Mouse (Mus musculus) midbrain, postnatal 0 days (tissue): ENCODE measurements around the gene Mt3. TPM values are rescaled to one million over a fixed set of nuclear protein-coding genes. Genes with fewer than 3 reads are reported as not detected.
"Not testable (repeated sequence)": the region's sequence is repeated elsewhere in the genome, so short reads cannot be mapped to it uniquely, and the experiment has no call there.

Experiments used
- ATAC-seq: fragments of 200-750 bp; cut with Nextera tagmentation; 2 replicates; pipeline ENCODE4 v1.8.0; 2017; ENCODE audit warnings: moderate number of reproducible peaks, mild to moderate bottlenecking, moderate TSS enrichment, moderate library complexity; ENCODE audit not compliant: low FRiP score
- DNase-seq: peaks from one replicate; pipeline ENCODE4 v3.0.0-alpha.2; 2015; ENCODE audit warnings: low spot score
- H3K27ac ChIP-seq: fragments of 300-500 bp; sonication (generic); 2 replicates; pipeline ENCODE4 v1.5.1; 2014; ENCODE audit warnings: low read depth, mild to moderate bottlenecking, low read length, mixed read lengths
- H3K27me3 ChIP-seq: fragments of 300-500 bp; sonication (generic); 2 replicates; pipeline ENCODE4 v1.6.1; 2014; ENCODE audit warnings: low read length, control low read depth, mixed read lengths; ENCODE audit not compliant: insufficient read depth
- H3K36me3 ChIP-seq: fragments of 300-500 bp; sonication (generic); 2 replicates; pipeline ENCODE4 v1.6.1; 2014; ENCODE audit warnings: low read length, control low read depth, mixed read lengths; ENCODE audit not compliant: insufficient read depth
- H3K4me1 ChIP-seq: fragments of 300-500 bp; sonication (generic); 2 replicates; pipeline ENCODE4 v1.6.1; 2014; ENCODE audit warnings: mild to moderate bottlenecking, control low read depth, antibody characterized with exemption, low read length, mixed read lengths; ENCODE audit not compliant: insufficient read depth
- H3K4me2 ChIP-seq: fragments of 300-500 bp; sonication (generic); 2 replicates; pipeline ENCODE4 v1.6.1; 2014; ENCODE audit warnings: low read depth, mild to moderate bottlenecking, low read length, mixed read lengths; ENCODE audit not compliant: poor library complexity, severe bottlenecking
- H3K4me3 ChIP-seq: fragments of 300-500 bp; sonication (generic); 2 replicates; pipeline ENCODE4 v1.5.1; 2014; ENCODE audit warnings: low read depth, mild to moderate bottlenecking, low read length, moderate library complexity
- H3K9ac ChIP-seq: fragments of 300-500 bp; sonication (generic); replicated peaks from 2 replicates; pipeline ENCODE4 v1.6.1; 2014; ENCODE audit warnings: mild to moderate bottlenecking, low read length, moderate library complexity, mixed read lengths; ENCODE audit not compliant: poor library complexity, severe bottlenecking
- H3K9me3 ChIP-seq: fragments of 300-500 bp; sonication (generic); 2 replicates; pipeline ENCODE4 v1.6.1; 2016; ENCODE audit warnings: low read length, control low read depth
- CTCF ChIP-seq: IDR thresholded peaks from 2 replicates; pipeline ENCODE4 v1.5.1; 2016; ENCODE audit warnings: antibody characterized with exemption, mild to moderate bottlenecking
- WGBS: fragments of 180-500 bp; shearing (Covaris S2); extraction: QIAGEN DNeasy Blood & Tissue Kit; methylation state at CpG from one replicate; pipeline ENCODE4 v1.1.7; 2014; 5-methylcytosine and 5-hydroxymethylcytosine counted together
- polyA plus RNA-seq: library from polyadenylated mRNA; unstranded; fragments of >200 nt; fragmentation: Nextera tagmentation; extraction: Ambion mirVana; gene quantifications from 2 replicates; pipeline ENCODE4 v1.2.1, GENCODE M21; 2015
- total RNA-seq: library from RNA; depleted of rRNA; stranded (reverse); fragments of >200 nt; gene quantifications from 2 replicates; pipeline ENCODE4 v1.2.3, GENCODE M21; 2014

The Mt3 gene
- total and polyA plus RNA-seq, 2 experiments from 2014 or later, result 314 to 599 TPM

DNA sequence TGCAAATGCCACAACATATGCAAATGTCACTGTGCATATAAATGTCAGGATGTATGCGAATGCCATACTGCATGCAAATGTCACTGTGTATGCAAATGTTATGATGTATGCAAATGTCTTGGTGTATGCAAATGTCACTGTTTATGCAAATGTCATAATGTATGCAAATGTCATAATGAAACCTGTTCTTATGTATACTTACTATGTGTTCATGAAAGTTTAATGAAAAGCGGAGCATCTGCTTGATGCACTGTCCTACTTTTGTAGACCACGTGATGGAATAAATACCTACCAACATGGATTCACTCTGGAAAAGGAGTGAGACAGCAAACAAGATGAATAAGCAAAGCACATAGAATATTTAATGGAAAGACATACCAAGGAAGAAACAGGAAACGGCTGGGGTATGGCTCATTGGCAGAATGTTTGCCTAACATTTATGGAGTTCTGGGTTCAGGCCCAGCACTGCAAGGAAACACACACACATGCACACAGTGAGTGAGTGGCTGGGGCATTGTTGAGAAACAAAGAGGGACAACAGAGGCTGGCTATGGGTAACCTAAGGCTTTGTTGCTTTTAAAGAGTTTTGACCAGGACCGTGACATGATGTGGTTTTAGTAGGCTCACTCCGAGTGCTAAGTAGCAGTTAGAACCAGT is 23.1 kb upstream of the Mt3 start:
- 70% methylated on average over 6 of the region's 6 CpGs for WGBS
- ATAC-seq (no peak), DNase-seq (no peak)
- H3K27me3 ChIP-seq, result no peaks in the 10 kb centered on the region
- H3K9me3 ChIP-seq, result no peaks in the 10 kb centered on the region
- no peaks in the 10 kb centered on the region for H3K4me1 ChIP-seq
- no peak for TF ChIP-seq CTCF
- no peak overlapping the region for H3K4me3 ChIP-seq
- no peak overlapping the region for H3K4me2 ChIP-seq
- H3K27ac ChIP-seq, result no peak overlapping the region
- H3K9ac ChIP-seq, result no peak overlapping the region
- no peaks in the 10 kb centered on the region for H3K36me3 ChIP-seq

DNA sequence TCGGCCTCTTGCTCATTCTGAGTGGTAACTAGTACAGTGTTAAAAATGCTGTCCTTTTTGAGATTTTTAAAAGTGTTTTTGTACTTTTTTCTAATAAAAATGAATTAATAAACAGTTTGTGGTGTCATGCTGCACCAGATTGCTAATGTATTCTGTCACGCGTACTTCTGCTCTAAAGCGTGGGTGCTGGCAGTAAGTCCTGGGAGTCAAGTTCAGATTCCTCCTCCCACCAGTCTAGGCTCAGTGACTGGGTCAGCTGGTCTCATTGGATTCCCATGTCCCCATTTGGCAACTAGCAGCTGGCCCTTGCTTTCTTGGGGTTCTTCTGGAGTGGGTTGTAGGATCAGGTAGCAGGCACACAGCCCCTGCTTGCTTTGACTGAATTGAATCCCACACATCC is 22.3 kb upstream of the Mt3 start:
- Histone ChIP-seq H3K4me3 (no peak overlapping the region), H3K4me2 (no peak overlapping the region), H3K9ac (no peak overlapping the region), H3K27ac (no peak overlapping the region), H3K27me3 (no peaks in the 10 kb centered on the region), H3K9me3 (no peaks in the 10 kb centered on the region), H3K4me1 (no peaks in the 10 kb centered on the region), H3K36me3 (no peaks in the 10 kb centered on the region)
- TF ChIP-seq CTCF, result no peak
- 85% methylated on average over 4 of the region's 4 CpGs for WGBS
- ATAC-seq (no peak), DNase-seq (no peak)

DNA sequence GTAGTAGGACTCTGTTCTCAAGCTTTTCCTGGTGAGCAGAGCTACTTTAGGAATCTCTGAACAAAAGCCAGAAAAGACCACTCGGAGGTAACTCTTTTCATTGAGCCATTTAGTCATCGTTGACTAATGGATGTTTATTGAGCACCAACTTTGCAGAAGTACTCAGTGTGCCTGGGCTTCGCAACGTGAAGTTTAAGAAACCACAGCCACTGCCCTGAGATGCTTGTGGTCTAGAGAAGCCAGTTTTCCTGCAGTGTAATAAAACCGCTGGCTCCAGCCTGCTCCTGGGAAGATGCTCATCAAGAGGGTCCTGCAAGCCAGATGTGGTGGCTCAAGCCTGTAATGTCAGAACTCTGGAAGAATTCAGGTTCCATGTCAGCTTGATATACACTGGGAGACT is 20.3 kb upstream of the Mt3 start:
- Histone ChIP-seq H3K4me2 (no peak overlapping the region), H3K27me3 (no peaks in the 10 kb centered on the region), H3K4me3 (no peak overlapping the region), H3K9ac (no peak overlapping the region), H3K36me3 (no peaks in the 10 kb centered on the region), H3K4me1 (no peaks in the 10 kb centered on the region), H3K27ac (no peak overlapping the region), H3K9me3 (no peaks in the 10 kb centered on the region)
- TF ChIP-seq CTCF, result no peak
- no peak for DNase-seq
- ATAC-seq, result no peak
- 77% methylated on average over 5 of the region's 5 CpGs for WGBS

- H3K36me3 ChIP-seq, DNase-seq, H3K9me3 ChIP-seq, H3K9ac ChIP-seq, H3K27ac ChIP-seq, H3K4me1 ChIP-seq, H3K4me3 ChIP-seq, ATAC-seq, H3K4me2 ChIP-seq, H3K27me3 ChIP-seq: not testable (repeated sequence)
- 78% methylated on average over 3 of the region's 3 CpGs for WGBS
Measured at GRCm38 (mm10) chr8:94134601-94135000, 17.8 kb upstream of the Mt3 start.

- no peak overlapping the region for H3K27ac ChIP-seq
- 92% methylated on average over 6 of the region's 6 CpGs for WGBS
Measured at GRCm38 (mm10) chr8:94135556-94135955, 16.9 kb upstream of the Mt3 start.

DNA sequence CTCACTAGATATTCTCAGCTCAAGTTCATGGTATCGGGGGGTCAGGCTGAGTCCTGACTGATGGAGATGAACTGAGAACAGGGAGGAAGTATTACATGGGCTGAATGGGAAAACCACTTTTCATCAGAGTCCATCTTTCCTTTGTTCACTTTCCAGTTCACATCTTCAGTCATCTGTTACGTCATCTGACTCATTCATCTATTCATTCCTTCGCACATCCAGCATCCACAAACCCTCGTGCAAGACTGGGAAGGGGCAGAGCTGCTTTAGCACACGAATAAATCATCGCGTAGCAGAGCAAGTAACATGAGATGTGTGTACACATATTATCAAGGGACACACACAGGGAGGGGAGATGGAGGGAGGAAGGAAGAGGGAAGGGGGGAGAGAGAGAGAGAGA is 16.2 kb upstream of the Mt3 start:
- Histone ChIP-seq H3K9me3 (no peaks in the 10 kb centered on the region), H3K9ac (no peak overlapping the region), H3K4me3 (no peak overlapping the region), H3K4me1 (no peaks in the 10 kb centered on the region), H3K27me3 (no peaks in the 10 kb centered on the region), H3K27ac (no peak overlapping the region), H3K4me2 (no peak overlapping the region), H3K36me3 (no peaks in the 10 kb centered on the region)
- ATAC-seq, result no peak
- WGBS, result 82% methylated on average over 7 of the region's 7 CpGs
- TF ChIP-seq CTCF, result no peak
- no peak for DNase-seq

More at GRCm38 (mm10) chr8:94135556-94135955, 16.9 kb upstream of the Mt3 start:
- Histone ChIP-seq H3K4me2 (no peak overlapping the region), H3K4me1 (no peaks in the 10 kb centered on the region), H3K9me3 (no peaks in the 10 kb centered on the region), H3K4me3 (no peak overlapping the region), H3K27me3 (no peaks in the 10 kb centered on the region), H3K9ac (no peak overlapping the region), H3K36me3 (no peaks in the 10 kb centered on the region)
- TF ChIP-seq CTCF, result no peak
- DNase-seq (no peak), ATAC-seq (no peak)
